Mouse (Mus musculus): ENCODE results near the gene Elane. TPM values are rescaled to one million over a fixed set of nuclear protein-coding genes. Genes with fewer than 3 reads are reported as not detected.
"Not testable (repeated sequence)": the region's sequence is repeated elsewhere in the genome, so short reads cannot be mapped to it uniquely, and the experiment has no call there.

Gene Elane
- polyA plus RNA-seq, 1 experiment: not detected

GRCm38 (mm10) chr10:79886611-79887010, 564 bp downstream of the Elane start:
- Histone ChIP-seq H3ac (ENCODE audit: control insufficient read depth, insufficient read length, low read depth) (no peak overlapping the region), H3K4me3 (ENCODE audit: insufficient read depth, poor library complexity, severe bottlenecking) (no peak overlapping the region), H3K79me2 (ENCODE audit: control insufficient read depth, insufficient read depth) (no peaks in the 10 kb centered on the region), H3K36me3 (ENCODE audit: control insufficient read depth, insufficient read depth) (no peaks in the 10 kb centered on the region), H3K79me3 (ENCODE audit: low read depth) (no peaks in the 10 kb centered on the region), H3K27me3 (ENCODE audit: control insufficient read depth, insufficient read depth, insufficient read length) (peaks cover 18% of the 10 kb centered on the region)
- TF ChIP-seq USF1 (IDR thresholded peaks at IDR 0.05; ENCODE audit: low read depth) (no peak), MAX (IDR thresholded peaks at IDR 0.05) (no peak), CEBPB (IDR thresholded peaks at IDR 0.05; ENCODE audit: low read depth) (no peak), MYOG (IDR thresholded peaks at IDR 0.05; ENCODE audit: control insufficient read depth, extremely low read depth, insufficient read length) (no peak), MYOD1 (IDR thresholded peaks at IDR 0.05; ENCODE audit: control insufficient read depth, insufficient read length, low read depth) (no peak), FOSL1 (IDR thresholded peaks at IDR 0.05; ENCODE audit: insufficient read depth, low read length, poor library complexity, severe bottlenecking) (no peak), CTCF (IDR thresholded peaks at IDR 0.05; ENCODE audit: control insufficient read depth, insufficient read depth, insufficient read length) (no peak)

- no peaks in the 10 kb centered on the region for H3K79me3 ChIP-seq (ENCODE audit: low read depth)
- no peak overlapping the region for H3ac ChIP-seq (ENCODE audit: control insufficient read depth, insufficient read length, low read depth)
- TF ChIP-seq FOSL1 (IDR thresholded peaks at IDR 0.05; ENCODE audit: insufficient read depth, low read length, poor library complexity, severe bottlenecking) (no peak), MAX (IDR thresholded peaks at IDR 0.05) (no peak), CTCF (IDR thresholded peaks at IDR 0.05; ENCODE audit: control insufficient read depth, insufficient read depth, insufficient read length) (no peak), MYOD1 (IDR thresholded peaks at IDR 0.05; ENCODE audit: control insufficient read depth, insufficient read length, low read depth) (no peak), CEBPB (IDR thresholded peaks at IDR 0.05; ENCODE audit: low read depth) (no peak), MYOG (IDR thresholded peaks at IDR 0.05; ENCODE audit: control insufficient read depth, extremely low read depth, insufficient read length) (no peak), USF1 (IDR thresholded peaks at IDR 0.05; ENCODE audit: low read depth) (no peak)
- no peaks in the 10 kb centered on the region for H3K79me2 ChIP-seq (ENCODE audit: control insufficient read depth, insufficient read depth)
- H3K36me3 ChIP-seq (ENCODE audit: control insufficient read depth, insufficient read depth): no peaks in the 10 kb centered on the region
- peaks cover 22% of the 10 kb centered on the region for H3K27me3 ChIP-seq (ENCODE audit: control insufficient read depth, insufficient read depth, insufficient read length)
- H3K4me3 ChIP-seq (ENCODE audit: insufficient read depth, poor library complexity, severe bottlenecking): no peak overlapping the region
Observed at GRCm38 (mm10) chr10:79889386-79889785, 3.3 kb downstream of the Elane start.

GRCm38 (mm10) chr10:79890670-79891069, 4.6 kb downstream of the Elane start, which contains the start of gene Cfd:
Gene Cfd (plus strand): TSS chr10:79890853.
- Histone ChIP-seq H3K36me3 (ENCODE audit: control insufficient read depth, insufficient read depth) (no peaks in the 10 kb centered on the region), H3K4me3 (ENCODE audit: insufficient read depth, poor library complexity, severe bottlenecking) (no peak within 1 kb of the TSS), H3K79me3 (ENCODE audit: low read depth) (no peaks in the 10 kb centered on the region), H3K79me2 (ENCODE audit: control insufficient read depth, insufficient read depth) (no peaks in the 10 kb centered on the region), H3K27me3 (ENCODE audit: control insufficient read depth, insufficient read depth, insufficient read length) (peaks cover 22% of the 10 kb centered on the region), H3ac (ENCODE audit: control insufficient read depth, insufficient read length, low read depth) (peak within 1 kb of the TSS; percentile 24)
- TF ChIP-seq CEBPB (IDR thresholded peaks at IDR 0.05; ENCODE audit: low read depth) (no peak), FOSL1 (IDR thresholded peaks at IDR 0.05; ENCODE audit: insufficient read depth, low read length, poor library complexity, severe bottlenecking) (no peak), CTCF (IDR thresholded peaks at IDR 0.05; ENCODE audit: control insufficient read depth, insufficient read depth, insufficient read length) (no peak), MYOD1 (IDR thresholded peaks at IDR 0.05; ENCODE audit: control insufficient read depth, insufficient read length, low read depth) (no peak), USF1 (IDR thresholded peaks at IDR 0.05; ENCODE audit: low read depth) (no peak), MAX (IDR thresholded peaks at IDR 0.05) (no peak), MYOG (IDR thresholded peaks at IDR 0.05; ENCODE audit: control insufficient read depth, extremely low read depth, insufficient read length) (no peak)

- peak; percentile 80 for TF ChIP-seq CTCF (IDR thresholded peaks at IDR 0.05; ENCODE audit: control insufficient read depth, insufficient read depth, insufficient read length)
- not testable (repeated sequence) for H3K79me3 ChIP-seq (ENCODE audit: low read depth); H3K79me2 ChIP-seq (ENCODE audit: control insufficient read depth, insufficient read depth); H3K4me3 ChIP-seq (ENCODE audit: insufficient read depth, poor library complexity, severe bottlenecking); H3ac ChIP-seq (ENCODE audit: control insufficient read depth, insufficient read length, low read depth); H3K36me3 ChIP-seq (ENCODE audit: control insufficient read depth, insufficient read depth)
- H3K27me3 ChIP-seq (ENCODE audit: control insufficient read depth, insufficient read depth, insufficient read length): peaks cover 22% of the 10 kb centered on the region
Observed at GRCm38 (mm10) chr10:79892451-79893118, 6.5 kb downstream of the Elane start.

GRCm38 (mm10) chr10:79896306-79896705, 10.3 kb downstream of the Elane start:
- Histone ChIP-seq H3K79me2 (ENCODE audit: control insufficient read depth, insufficient read depth) (no peaks in the 10 kb centered on the region), H3K4me3 (ENCODE audit: insufficient read depth, poor library complexity, severe bottlenecking) (no peak overlapping the region), H3K79me3 (ENCODE audit: low read depth) (no peaks in the 10 kb centered on the region), H3K36me3 (ENCODE audit: control insufficient read depth, insufficient read depth) (no peaks in the 10 kb centered on the region), H3ac (ENCODE audit: control insufficient read depth, insufficient read length, low read depth) (no peak overlapping the region), H3K27me3 (ENCODE audit: control insufficient read depth, insufficient read depth, insufficient read length) (peaks cover 7% of the 10 kb centered on the region)
- TF ChIP-seq CEBPB (IDR thresholded peaks at IDR 0.05; ENCODE audit: low read depth): no peak
- no peak for TF ChIP-seq CTCF (IDR thresholded peaks at IDR 0.05; ENCODE audit: control insufficient read depth, insufficient read depth, insufficient read length)
- TF ChIP-seq USF1 (IDR thresholded peaks at IDR 0.05; ENCODE audit: low read depth): no peak
- TF ChIP-seq MAX (IDR thresholded peaks at IDR 0.05): no peak
- TF ChIP-seq MYOD1 (IDR thresholded peaks at IDR 0.05; ENCODE audit: control insufficient read depth, insufficient read length, low read depth): no peak
- no peak for TF ChIP-seq MYOG (IDR thresholded peaks at IDR 0.05; ENCODE audit: control insufficient read depth, extremely low read depth, insufficient read length)
- no peak for TF ChIP-seq FOSL1 (IDR thresholded peaks at IDR 0.05; ENCODE audit: insufficient read depth, low read length, poor library complexity, severe bottlenecking)

GRCm38 (mm10) chr10:79896814-79897213, 10.8 kb downstream of the Elane start:
- no peak overlapping the region for H3ac ChIP-seq (ENCODE audit: control insufficient read depth, insufficient read length, low read depth)
- TF ChIP-seq USF1 (IDR thresholded peaks at IDR 0.05; ENCODE audit: low read depth) (no peak), CEBPB (IDR thresholded peaks at IDR 0.05; ENCODE audit: low read depth) (no peak), MAX (IDR thresholded peaks at IDR 0.05) (no peak), FOSL1 (IDR thresholded peaks at IDR 0.05; ENCODE audit: insufficient read depth, low read length, poor library complexity, severe bottlenecking) (no peak), MYOD1 (IDR thresholded peaks at IDR 0.05; ENCODE audit: control insufficient read depth, insufficient read length, low read depth) (peak; percentile 51)
- no peaks in the 10 kb centered on the region for H3K36me3 ChIP-seq (ENCODE audit: control insufficient read depth, insufficient read depth)
- no peak overlapping the region for H3K4me3 ChIP-seq (ENCODE audit: insufficient read depth, poor library complexity, severe bottlenecking)
- H3K27me3 ChIP-seq (ENCODE audit: control insufficient read depth, insufficient read depth, insufficient read length): peaks cover 4% of the 10 kb centered on the region
- no peaks in the 10 kb centered on the region for H3K79me3 ChIP-seq (ENCODE audit: low read depth)
- H3K79me2 ChIP-seq (ENCODE audit: control insufficient read depth, insufficient read depth): no peaks in the 10 kb centered on the region
